Mouse (Mus musculus) heart, embryonic 12.5 days (tissue): Measurements from ENCODE around the gene Olfr1346. TPM values are rescaled to one million over a fixed set of nuclear protein-coding genes. Genes with fewer than 3 reads are reported as not detected.
"Not testable (repeated sequence)": the region's sequence is repeated elsewhere in the genome, so short reads cannot be mapped to it uniquely, and the experiment has no call there.

Source experiments
- ATAC-seq: fragments of 200-750 bp; cut with Nextera tagmentation; 2 replicates; pipeline ENCODE4 v1.8.0; 2017; ENCODE audit warnings: moderate TSS enrichment, moderate library complexity; ENCODE audit not compliant: insufficient number of reproducible peaks, low FRiP score
- H3K27ac ChIP-seq: fragments of 300-500 bp; sonication (generic); 2 replicates; pipeline ENCODE4 v1.5.1; 2016; ENCODE audit warnings: mild to moderate bottlenecking, moderate library complexity; ENCODE audit not compliant: poor library complexity, severe bottlenecking
- H3K27me3 ChIP-seq: fragments of 300-500 bp; sonication (generic); replicated peaks from 2 replicates; pipeline ENCODE4 v1.6.1; 2016; ENCODE audit warnings: mild to moderate bottlenecking, moderate library complexity
- H3K36me3 ChIP-seq: fragments of 300-500 bp; sonication (generic); 2 replicates; pipeline ENCODE4 v1.6.1; 2016; ENCODE audit warnings: mild to moderate bottlenecking, moderate library complexity
- H3K4me1 ChIP-seq: fragments of 300-500 bp; sonication (generic); replicated peaks from 2 replicates; pipeline ENCODE4 v1.6.1; 2016; ENCODE audit warnings: mild to moderate bottlenecking
- H3K4me2 ChIP-seq: fragments of 300-500 bp; sonication (generic); 2 replicates; pipeline ENCODE4 v1.6.1; 2016; ENCODE audit warnings: mild to moderate bottlenecking, moderate library complexity
- H3K4me3 ChIP-seq: fragments of 300-500 bp; sonication (generic); 2 replicates; pipeline ENCODE4 v1.5.1; 2016; ENCODE audit warnings: mild to moderate bottlenecking
- H3K9ac ChIP-seq: fragments of 300-500 bp; sonication (generic); 2 replicates; pipeline ENCODE4 v1.6.1; 2016; ENCODE audit warnings: mild to moderate bottlenecking, moderate library complexity
- H3K9me3 ChIP-seq: fragments of 300-500 bp; sonication (generic); replicated peaks from 2 replicates; pipeline ENCODE4 v1.6.1; 2016; ENCODE audit warnings: mild to moderate bottlenecking, moderate library complexity
- WGBS: fragments of 180-500 bp; shearing (Covaris S2); methylation state at CpG from one replicate; pipeline ENCODE4 v1.1.7; 2016; 5-methylcytosine and 5-hydroxymethylcytosine counted together
- polyA plus RNA-seq: library from polyadenylated mRNA; unstranded; fragments of >200 nt; fragmentation: Nextera tagmentation; extraction: Ambion mirVana; gene quantifications from 2 replicates; pipeline ENCODE4 v1.2.1, GENCODE M21; 2016

Olfr1346 gene
- not detected in 2 replicates for polyA plus RNA-seq

DNA sequence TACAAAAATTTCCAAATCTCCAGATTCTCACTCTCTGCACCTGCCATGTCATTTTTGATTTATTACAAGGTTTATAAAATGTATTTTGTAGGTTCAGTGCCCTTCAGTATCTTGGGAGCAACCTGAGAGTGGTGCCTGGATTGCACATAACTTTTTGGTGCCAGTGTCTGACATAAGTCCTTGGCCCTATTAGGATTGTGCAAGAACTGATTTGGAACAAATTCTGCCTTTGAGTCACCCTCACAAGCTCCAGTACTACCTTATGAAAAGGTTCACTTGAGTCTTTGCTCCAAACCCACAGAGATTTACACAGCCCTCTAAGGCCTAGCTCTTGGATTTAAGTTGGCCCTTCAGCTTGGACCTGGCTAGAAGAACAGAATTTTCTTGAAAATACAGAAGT is at the start of gene Olfr1346:
Olfr1346 (plus strand) TSS at position 151 of the 400 bp plus-strand sequence.
- Histone ChIP-seq H3K4me2 (no peak within 1 kb of the TSS), H3K4me3 (no peak within 1 kb of the TSS), H3K9me3 (0 out of 2 replicates have a peak, but pooled peaks cover 5% of the 10 kb centered on the region), H3K9ac (no peak within 1 kb of the TSS), H3K4me1 (no peaks in the 10 kb centered on the region), H3K27me3 (no peaks in the 10 kb centered on the region), H3K36me3 (no peaks in the 10 kb centered on the region), H3K27ac (no peak within 1 kb of the TSS)
- ATAC-seq, result no peak

DNA sequence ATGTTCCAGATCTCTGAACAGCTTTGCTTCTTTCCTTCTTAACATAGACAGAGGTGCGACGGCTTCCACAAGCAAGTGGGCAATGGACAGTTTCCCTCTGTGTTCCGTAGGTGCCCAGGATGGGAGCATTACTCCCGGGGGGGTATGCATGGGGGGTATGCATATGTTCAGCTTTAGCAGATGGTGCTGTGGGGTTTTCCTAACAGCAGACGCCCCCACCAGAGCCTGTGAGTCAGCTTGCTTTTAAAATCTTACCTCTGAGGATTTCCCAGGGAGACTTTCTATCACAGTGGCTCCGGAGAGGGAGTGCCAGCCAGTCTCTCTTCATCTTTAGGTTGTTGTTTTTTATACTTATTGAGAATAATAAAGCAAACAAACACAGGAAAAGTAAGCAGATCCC is 47.0 kb upstream of the Olfr1346 start:
- no peak overlapping the region for H3K27ac ChIP-seq
- no peak for ATAC-seq
- H3K9ac ChIP-seq, result no peak overlapping the region
- H3K9me3 ChIP-seq, result peaks cover 3% of the 10 kb centered on the region; the same call in 1 of the 2 replicates
- H3K36me3 ChIP-seq, result no peaks in the 10 kb centered on the region
- peaks cover 12% of the 10 kb centered on the region for H3K27me3 ChIP-seq
- no peak overlapping the region for H3K4me2 ChIP-seq
- WGBS, result 70% methylated on average over 6 of the region's 6 CpGs
- H3K4me1 ChIP-seq, result no peaks in the 10 kb centered on the region
- H3K4me3 ChIP-seq, result no peak overlapping the region

DNA sequence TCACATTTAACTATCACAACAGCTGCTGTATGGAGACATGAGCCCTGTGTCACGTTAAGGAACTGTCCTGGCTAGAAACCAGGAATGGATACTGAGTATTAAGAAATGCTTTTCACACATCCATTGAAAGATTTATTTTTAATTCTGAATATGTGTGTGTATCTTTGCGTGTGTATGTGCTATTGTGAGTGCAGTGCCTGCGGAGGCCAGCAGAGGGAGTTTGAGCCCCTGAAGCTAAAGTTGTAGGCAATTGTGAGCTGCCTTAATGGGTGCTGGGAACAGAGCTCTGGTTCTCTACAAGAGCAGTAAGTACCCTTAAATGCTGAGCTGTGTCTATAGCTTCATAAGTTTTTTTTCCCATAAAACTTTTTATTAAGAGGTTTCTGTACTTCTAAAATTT is 37.5 kb upstream of the Olfr1346 start:
- Histone ChIP-seq H3K9ac (no peak overlapping the region), H3K4me3 (no peak overlapping the region), H3K4me2 (no peak overlapping the region), H3K27me3 (no peaks in the 10 kb centered on the region), H3K9me3 (peaks cover 18% of the 10 kb centered on the region), H3K27ac (no peak overlapping the region), H3K4me1 (no peaks in the 10 kb centered on the region), H3K36me3 (no peaks in the 10 kb centered on the region)
- ATAC-seq, result no peak
- 77% methylated on average over 3 of the region's 3 CpGs for WGBS

DNA sequence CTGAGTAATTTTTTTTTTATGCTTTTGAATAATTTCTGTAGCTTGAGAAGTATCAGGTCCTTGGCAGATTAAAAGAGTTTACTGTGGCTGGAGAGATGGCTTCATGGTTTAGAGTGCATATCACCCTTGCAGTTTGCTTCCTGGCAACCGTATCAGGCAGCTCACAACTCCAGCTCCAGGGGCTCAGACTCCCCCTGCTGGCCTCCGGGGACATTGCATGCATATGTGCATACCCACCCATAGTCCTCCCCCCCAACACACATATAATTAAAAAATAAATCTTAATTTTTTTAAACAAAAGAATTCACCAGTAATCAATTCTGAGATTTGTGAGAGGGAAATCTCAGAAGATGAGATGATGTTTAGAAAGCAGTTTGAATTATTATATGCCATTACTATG is 36.6 kb upstream of the Olfr1346 start:
- no peaks in the 10 kb centered on the region for H3K27me3 ChIP-seq
- ATAC-seq, result no peak
- no peaks in the 10 kb centered on the region for H3K4me1 ChIP-seq
- no peak overlapping the region for H3K27ac ChIP-seq
- WGBS, result 38% methylated on average over 2 of the region's 2 CpGs
- no peaks in the 10 kb centered on the region for H3K36me3 ChIP-seq
- no peak overlapping the region for H3K4me3 ChIP-seq
- H3K9me3 ChIP-seq, result peaks cover 18% of the 10 kb centered on the region
- H3K4me2 ChIP-seq, result no peak overlapping the region
- H3K9ac ChIP-seq, result no peak overlapping the region

DNA sequence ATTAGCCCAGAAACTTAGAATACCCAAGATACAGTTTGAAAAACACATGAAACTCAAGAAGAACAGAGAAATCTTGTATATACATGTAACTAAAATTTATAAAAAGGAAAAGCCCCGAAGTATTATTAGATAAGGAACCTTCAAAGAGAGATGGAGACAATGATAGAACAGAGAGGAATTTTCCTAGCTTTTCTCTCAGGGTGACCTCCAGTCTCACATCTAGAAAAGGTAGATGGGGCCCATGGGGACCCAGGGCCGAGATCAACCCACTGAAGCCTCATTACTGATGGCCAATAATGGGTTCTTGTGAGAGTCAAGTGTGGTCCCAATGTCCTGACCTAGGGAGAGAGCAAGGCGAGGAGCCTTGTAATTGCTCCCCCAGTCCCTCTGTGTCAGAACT is 28.5 kb upstream of the Olfr1346 start, which contains the start of gene Olfr1344:
Olfr1344 (plus strand) TSS at position 301 of the 400 bp plus-strand sequence.
- no peaks in the 10 kb centered on the region for H3K4me1 ChIP-seq
- H3K27me3 ChIP-seq, result no peaks in the 10 kb centered on the region
- no peak within 1 kb of the TSS for H3K27ac ChIP-seq
- H3K4me3 ChIP-seq, result no peak within 1 kb of the TSS
- no peak within 1 kb of the TSS for H3K4me2 ChIP-seq
- no peak within 1 kb of the TSS for H3K9ac ChIP-seq
- 62% methylated on average over 3 of the region's 3 CpGs for WGBS
- H3K36me3 ChIP-seq, result no peaks in the 10 kb centered on the region
- no peak for ATAC-seq
- peaks cover 8% of the 10 kb centered on the region; the same call in 1 of the 2 replicates for H3K9me3 ChIP-seq

DNA sequence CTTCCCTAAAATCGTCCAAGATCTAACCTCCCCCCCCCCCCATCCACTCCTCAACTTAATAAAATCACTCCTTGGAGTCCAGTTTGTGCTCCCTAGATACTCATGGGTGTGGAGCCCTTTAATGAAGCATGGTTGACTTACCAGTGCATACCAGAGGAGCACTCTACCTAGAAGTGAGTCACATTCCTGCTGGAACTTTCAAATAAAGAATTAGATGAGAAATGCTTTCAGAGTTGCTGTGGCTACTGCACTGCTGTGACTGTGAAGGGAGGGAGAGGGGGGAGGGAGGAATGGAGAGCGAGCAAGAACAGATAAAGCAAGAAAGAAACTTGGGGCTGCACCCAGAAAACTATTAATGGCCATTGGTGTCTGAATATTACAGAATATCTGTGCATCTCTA is 25.7 kb upstream of the Olfr1346 start:
- no peak for ATAC-seq
- Histone ChIP-seq H3K9me3 (peaks cover 11% of the 10 kb centered on the region; the same call in 1 of the 2 replicates), H3K4me2 (no peak overlapping the region), H3K27me3 (no peaks in the 10 kb centered on the region), H3K4me3 (no peak overlapping the region), H3K4me1 (no peaks in the 10 kb centered on the region), H3K36me3 (no peaks in the 10 kb centered on the region), H3K9ac (no peak overlapping the region), H3K27ac (no peak overlapping the region)
- 52% methylated on average over 2 of the region's 2 CpGs for WGBS

DNA sequence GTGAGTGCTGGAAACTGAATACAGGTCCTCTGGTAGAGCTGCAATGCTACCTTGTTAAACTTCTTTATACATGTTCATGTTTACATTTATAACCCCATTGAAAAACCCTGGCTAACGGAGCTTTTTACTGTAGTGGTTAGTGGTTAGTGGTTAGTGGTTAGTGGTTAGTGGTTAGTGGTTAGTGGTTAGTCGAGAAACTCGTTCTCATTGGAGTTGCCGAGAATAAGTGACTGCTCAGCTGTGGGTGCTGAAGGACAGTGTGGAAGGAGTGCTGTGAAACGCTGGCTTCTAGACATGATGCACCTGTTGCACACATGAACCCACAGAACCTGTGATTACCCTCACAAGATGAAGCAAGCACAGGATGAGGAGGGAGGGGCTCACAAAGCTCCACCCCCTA is 19.1 kb upstream of the Olfr1346 start:
- Histone ChIP-seq H3K4me2 (no peak overlapping the region), H3K27ac (no peak overlapping the region), H3K36me3 (no peaks in the 10 kb centered on the region), H3K4me3 (no peak overlapping the region), H3K27me3 (no peaks in the 10 kb centered on the region), H3K4me1 (no peaks in the 10 kb centered on the region), H3K9me3 (peaks cover 26% of the 10 kb centered on the region), H3K9ac (no peak overlapping the region)
- no peak for ATAC-seq
- WGBS, result 79% methylated on average over 5 of the region's 5 CpGs

DNA sequence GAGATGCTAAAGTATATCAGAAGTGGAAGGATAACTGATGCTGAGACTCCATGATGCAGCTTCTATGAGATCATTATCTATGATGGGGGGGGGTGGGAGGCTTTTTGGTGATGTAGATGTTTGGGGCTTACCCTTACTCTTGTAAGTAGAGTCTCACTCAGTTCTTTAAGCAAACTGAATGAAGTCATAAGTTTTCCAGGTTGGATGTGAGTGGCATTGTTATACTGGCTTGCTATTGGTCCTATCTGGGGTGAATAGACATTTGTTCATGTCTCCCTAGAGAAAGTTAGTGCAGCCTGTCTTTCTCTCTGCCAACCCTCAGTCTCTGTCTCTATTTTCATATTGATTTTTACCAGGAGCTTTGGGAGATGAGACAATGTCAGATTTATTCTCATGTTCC is 11.0 kb upstream of the Olfr1346 start, which contains the start of gene Olfr1336:
Olfr1336 (plus strand) TSS at position 301 of the 400 bp plus-strand sequence.
- no peaks in the 10 kb centered on the region for H3K4me1 ChIP-seq
- H3K4me3 ChIP-seq, result no peak within 1 kb of the TSS
- no peaks in the 10 kb centered on the region for H3K36me3 ChIP-seq
- H3K9ac ChIP-seq, result no peak within 1 kb of the TSS
- no peak within 1 kb of the TSS for H3K4me2 ChIP-seq
- H3K9me3 ChIP-seq, result peaks cover 11% of the 10 kb centered on the region
- no peaks in the 10 kb centered on the region for H3K27me3 ChIP-seq
- no peak within 1 kb of the TSS for H3K27ac ChIP-seq
- ATAC-seq, result no peak

DNA sequence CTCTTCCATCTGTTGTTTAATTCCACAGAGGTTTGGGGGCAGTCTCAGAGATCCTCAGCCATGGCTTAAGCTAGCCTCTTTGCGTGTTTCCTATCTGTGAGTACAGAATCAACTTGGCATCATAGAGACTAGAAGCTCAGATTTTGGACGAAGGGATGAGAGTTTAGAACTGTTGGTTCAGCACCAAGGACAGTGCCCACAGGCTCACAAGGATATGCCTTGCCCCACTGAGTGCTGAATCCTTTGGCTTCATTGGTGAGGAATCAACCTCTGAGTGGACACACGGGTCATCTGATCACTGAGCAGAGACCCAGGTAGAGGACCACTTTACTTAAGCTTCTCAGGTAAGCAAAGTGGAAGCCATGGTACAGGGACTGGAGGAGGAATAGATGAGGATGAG is 10.5 kb upstream of the Olfr1346 start:
- no peak overlapping the region for H3K27ac ChIP-seq
- no peak for ATAC-seq
- H3K27me3 ChIP-seq, result no peaks in the 10 kb centered on the region
- WGBS, result 44% methylated on average over 3 of the region's 3 CpGs
- H3K9ac ChIP-seq, result no peak overlapping the region
- no peak overlapping the region for H3K4me2 ChIP-seq
- H3K36me3 ChIP-seq, result no peaks in the 10 kb centered on the region
- H3K4me1 ChIP-seq, result no peaks in the 10 kb centered on the region
- H3K9me3 ChIP-seq, result peaks cover 15% of the 10 kb centered on the region
- no peak overlapping the region for H3K4me3 ChIP-seq

DNA sequence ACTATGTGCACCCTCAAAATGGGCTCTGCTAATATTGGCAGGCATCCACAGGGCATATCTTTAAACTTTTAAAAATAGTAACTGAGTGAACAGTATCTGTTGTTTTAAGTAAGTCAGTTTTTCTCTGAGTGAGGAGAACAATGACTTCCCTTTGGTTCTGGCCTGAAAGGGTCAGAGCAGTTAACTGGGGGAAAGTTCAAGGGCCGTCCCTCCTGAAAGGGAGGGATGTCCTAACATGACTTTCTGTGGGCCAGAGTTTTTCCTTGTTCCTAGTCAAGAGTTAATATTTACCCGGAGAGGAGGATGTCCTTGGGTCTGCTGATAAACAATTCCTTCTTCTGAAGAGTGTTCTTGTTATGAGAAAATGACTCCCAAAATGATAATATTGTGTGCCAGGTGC is 10.7 kb downstream of the Olfr1346 start:
- H3K27me3 ChIP-seq, H3K4me2 ChIP-seq, H3K4me3 ChIP-seq, H3K9ac ChIP-seq, H3K4me1 ChIP-seq, H3K27ac ChIP-seq, ATAC-seq, H3K36me3 ChIP-seq: not testable (repeated sequence)
- WGBS, result 57% methylated on average over 2 of the region's 2 CpGs
- H3K9me3 ChIP-seq, result peaks cover 25% of the 10 kb centered on the region

DNA sequence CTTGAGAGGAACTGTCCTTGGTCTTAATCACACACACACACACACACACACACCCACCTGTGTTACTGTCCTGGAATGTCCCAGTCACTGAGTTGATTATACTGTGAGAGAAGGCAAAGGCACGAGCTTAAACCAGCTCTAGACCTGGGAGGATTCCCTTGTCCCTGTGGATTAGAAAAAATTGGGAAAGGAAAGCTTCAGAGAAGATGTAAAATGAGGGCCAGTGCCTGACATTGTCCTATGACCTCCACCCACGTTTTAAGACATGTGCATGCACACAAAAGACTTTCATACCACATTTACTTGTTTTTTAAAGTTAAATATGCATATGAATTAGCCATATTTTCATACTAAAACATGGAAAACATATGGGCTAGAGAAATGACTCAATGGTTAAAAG is 19.9 kb downstream of the Olfr1346 start, which contains the start of gene Olfr5:
Olfr5 (minus strand) TSS at position 101 of the 400 bp plus-strand sequence.
- no peak within 1 kb of the TSS for H3K9ac ChIP-seq
- H3K27me3 ChIP-seq, result no peaks in the 10 kb centered on the region
- peaks cover 23% of the 10 kb centered on the region; the same call in 1 of the 2 replicates for H3K9me3 ChIP-seq
- no peak within 1 kb of the TSS for H3K4me3 ChIP-seq
- no peaks in the 10 kb centered on the region for H3K4me1 ChIP-seq
- ATAC-seq, result no peak
- no peaks in the 10 kb centered on the region for H3K36me3 ChIP-seq
- H3K4me2 ChIP-seq, result no peak within 1 kb of the TSS
- 17% methylated on average over 2 of the region's 2 CpGs for WGBS
- H3K27ac ChIP-seq, result no peak within 1 kb of the TSS

DNA sequence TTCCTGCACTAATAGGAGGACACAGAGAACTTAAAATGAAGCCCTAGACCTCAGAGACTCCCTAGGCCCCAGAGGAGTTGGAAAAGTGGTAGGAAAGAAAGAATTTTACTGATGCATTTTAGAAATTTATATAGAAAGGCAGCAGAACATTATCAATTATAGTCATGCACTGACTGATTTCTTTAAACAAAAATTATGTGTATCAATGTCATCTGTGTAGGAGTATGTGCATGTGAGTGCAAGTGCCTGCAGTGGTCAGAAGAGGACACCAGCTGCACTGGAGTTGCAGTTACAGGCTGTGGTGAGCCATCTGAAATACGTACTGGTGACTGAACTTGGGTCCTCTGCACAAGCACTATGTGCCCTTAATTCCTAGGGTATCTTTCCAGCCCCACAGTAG is 32.8 kb downstream of the Olfr1346 start, which contains the start of gene Olfr1347:
Olfr1347 (minus strand) TSS at position 101 of the 400 bp plus-strand sequence.
- no peak within 1 kb of the TSS for H3K9ac ChIP-seq
- ATAC-seq, result no peak
- no peak within 1 kb of the TSS for H3K4me3 ChIP-seq
- H3K36me3 ChIP-seq, result no peaks in the 10 kb centered on the region
- peaks cover 12% of the 10 kb centered on the region for H3K9me3 ChIP-seq
- no peak within 1 kb of the TSS for H3K4me2 ChIP-seq
- H3K27me3 ChIP-seq, result no peaks in the 10 kb centered on the region
- no peaks in the 10 kb centered on the region for H3K4me1 ChIP-seq
- H3K27ac ChIP-seq, result no peak within 1 kb of the TSS
- 63% methylated on average over 1 of the region's 1 CpGs for WGBS
